Mouse (Mus musculus) limb, embryonic 14.5 days (tissue): ENCODE data around the gene Unc13a. TPM values are rescaled to one million over a fixed set of nuclear protein-coding genes. Genes with fewer than 3 reads are reported as not detected.

Source experiments
- ATAC-seq: fragments of 200-750 bp; cut with Nextera tagmentation; 2 replicates; pipeline ENCODE4 v1.8.0; 2017; ENCODE audit warnings: low read depth, moderate number of reproducible peaks, moderate TSS enrichment; ENCODE audit not compliant: low FRiP score
- DNase-seq: peaks from one replicate; pipeline ENCODE4 v3.0.0-alpha.2; 2015; ENCODE audit warnings: low spot score
- H3K27ac ChIP-seq: fragments of 300-500 bp; sonication (generic); replicated peaks from 2 replicates; pipeline ENCODE4 v1.5.1; 2014; ENCODE audit warnings: low read depth, mild to moderate bottlenecking, low read length, moderate library complexity, mixed read lengths
- H3K27me3 ChIP-seq: fragments of 300-500 bp; sonication (generic); 2 replicates; pipeline ENCODE4 v1.6.1; 2014; ENCODE audit warnings: low read length, mixed read lengths; ENCODE audit not compliant: control insufficient read depth, insufficient read depth
- H3K36me3 ChIP-seq: fragments of 300-500 bp; sonication (generic); 2 replicates; pipeline ENCODE4 v1.6.1; 2014; ENCODE audit warnings: mild to moderate bottlenecking, low read length, moderate library complexity, mixed read lengths; ENCODE audit not compliant: control insufficient read depth, insufficient read depth
- H3K4me1 ChIP-seq: fragments of 300-500 bp; sonication (generic); 2 replicates; pipeline ENCODE4 v1.6.1; 2014; ENCODE audit warnings: antibody characterized with exemption, low read length, mixed read lengths; ENCODE audit not compliant: control insufficient read depth, insufficient read depth
- H3K4me2 ChIP-seq: fragments of 300-500 bp; sonication (generic); replicated peaks from 2 replicates; pipeline ENCODE4 v1.6.1; 2014; ENCODE audit warnings: low read depth, mild to moderate bottlenecking, low read length, moderate library complexity; ENCODE audit not compliant: severe bottlenecking
- H3K4me3 ChIP-seq: fragments of 300-500 bp; sonication (generic); replicated peaks from 2 replicates; pipeline ENCODE4 v1.5.1; 2014; ENCODE audit warnings: low read length
- H3K9ac ChIP-seq: fragments of 300-500 bp; sonication (generic); 2 replicates; pipeline ENCODE4 v1.6.1; 2014; ENCODE audit warnings: mild to moderate bottlenecking, low read depth, low read length, moderate library complexity; ENCODE audit not compliant: severe bottlenecking
- H3K9me3 ChIP-seq: fragments of 300-500 bp; sonication (generic); 2 replicates; pipeline ENCODE4 v1.6.1; 2016; ENCODE audit warnings: low read length; ENCODE audit not compliant: control insufficient read depth
- POLR2A ChIP-seq: fragments of 200-500 bp; IDR thresholded peaks from 2 replicates; pipeline ENCODE4 v1.8.0; 2012; ENCODE audit warnings: inconsistent platforms, mild to moderate bottlenecking, moderate library complexity, borderline replicate concordance; ENCODE audit not compliant: insufficient read depth, insufficient read length; ENCODE audit errors: extremely low read depth
- WGBS: fragments of 180-500 bp; shearing (Covaris S2); extraction: QIAGEN DNeasy Blood & Tissue Kit; methylation state at CpG from one replicate; pipeline ENCODE4 v1.1.7; 2014; 5-methylcytosine and 5-hydroxymethylcytosine counted together
- polyA plus RNA-seq, 2 experiments: library from polyadenylated mRNA; depleted of rRNA in 1 of 2; stranded (reverse) in 1 of 2; unstranded in 1 of 2; fragments of >200 nt; fragmentation: Nextera tagmentation in 1 of 2; extraction: Ambion mirVana in 1 of 2; gene quantifications; 2 replicates each; pipeline versions ENCODE4 v1.2.1 to v1.2.3; 2012 to 2014

The Unc13a gene
- polyA plus RNA-seq, 2 experiments, result 0.39 to 0.91 TPM

- 2% methylated on average over 23 of the region's 24 CpGs for WGBS
- no peak overlapping the region for H3K27ac ChIP-seq
- peak overlapping the region; percentile 21 for H3K4me3 ChIP-seq
- DNase-seq (no peak), ATAC-seq (0 out of 2 replicates have a peak, but pooled peaks have one; percentile 21)
- H3K9me3 ChIP-seq, result no peaks in the 10 kb centered on the region
- no peaks in the 10 kb centered on the region for H3K4me1 ChIP-seq
- peaks cover 40% of the 10 kb centered on the region for H3K27me3 ChIP-seq
- TF ChIP-seq POLR2A, result no peak
- peak overlapping the region; percentile 39; the same call in 1 of the 2 replicates for H3K4me2 ChIP-seq
- no peaks in the 10 kb centered on the region for H3K36me3 ChIP-seq
- H3K9ac ChIP-seq, result no peak overlapping the region
Observed at GRCm38 (mm10) chr8:71654600-71654999, 17.0 kb downstream of the Unc13a start.

GRCm38 (mm10) chr8:71645510-71645909 is 26.0 kb downstream of the Unc13a start:
- H3K9me3 ChIP-seq, result no peaks in the 10 kb centered on the region
- no peak overlapping the region for H3K9ac ChIP-seq
- H3K4me3 ChIP-seq, result no peak overlapping the region
- no peaks in the 10 kb centered on the region for H3K36me3 ChIP-seq
- H3K4me1 ChIP-seq, result no peaks in the 10 kb centered on the region
- H3K27ac ChIP-seq, result no peak overlapping the region
- WGBS, result 85% methylated on average over 9 of the region's 9 CpGs
- ATAC-seq (no peak), DNase-seq (no peak)
- H3K4me2 ChIP-seq, result no peak overlapping the region
- no peak for TF ChIP-seq POLR2A
- H3K27me3 ChIP-seq, result no peaks in the 10 kb centered on the region

GRCm38 (mm10) chr8:71639318-71639717 is 32.2 kb downstream of the Unc13a start:
- no peaks in the 10 kb centered on the region for H3K9me3 ChIP-seq
- H3K9ac ChIP-seq, result no peak overlapping the region
- H3K4me2 ChIP-seq, result no peak overlapping the region
- H3K4me3 ChIP-seq, result no peak overlapping the region
- H3K27ac ChIP-seq, result no peak overlapping the region
- no peaks in the 10 kb centered on the region for H3K4me1 ChIP-seq
- no peak for TF ChIP-seq POLR2A
- ATAC-seq, result no peak
- DNase-seq, result no peak
- no peaks in the 10 kb centered on the region for H3K36me3 ChIP-seq
- WGBS, result 87% methylated on average over 4 of the region's 4 CpGs
- no peaks in the 10 kb centered on the region; the same call in 1 of the 2 replicates for H3K27me3 ChIP-seq

GRCm38 (mm10) chr8:71638321-71638720 is 33.2 kb downstream of the Unc13a start:
- Histone ChIP-seq H3K4me1 (no peaks in the 10 kb centered on the region), H3K9me3 (no peaks in the 10 kb centered on the region), H3K4me2 (no peak overlapping the region), H3K4me3 (no peak overlapping the region), H3K36me3 (no peaks in the 10 kb centered on the region), H3K27ac (no peak overlapping the region), H3K27me3 (peaks cover 4% of the 10 kb centered on the region; the same call in 1 of the 2 replicates), H3K9ac (no peak overlapping the region)
- 62% methylated on average over 6 of the region's 6 CpGs for WGBS
- ATAC-seq (no peak), DNase-seq (no peak)
- TF ChIP-seq POLR2A, result no peak

- TF ChIP-seq POLR2A, result no peak
- Histone ChIP-seq H3K4me1 (no peaks in the 10 kb centered on the region), H3K27ac (no peak overlapping the region), H3K9me3 (no peaks in the 10 kb centered on the region), H3K4me2 (no peak overlapping the region), H3K4me3 (no peak overlapping the region), H3K36me3 (no peaks in the 10 kb centered on the region), H3K9ac (no peak overlapping the region), H3K27me3 (peaks cover 4% of the 10 kb centered on the region; the same call in 1 of the 2 replicates)
- ATAC-seq, result no peak
- no peak for DNase-seq
- WGBS, result 66% methylated on average over 8 of the region's 8 CpGs
Observed at GRCm38 (mm10) chr8:71637149-71638095, 34.1 kb downstream of the Unc13a start.
